Mouse (Mus musculus) bone marrow, adult 2 months (tissue): ENCODE results near the gene Cdiptos. TPM values are rescaled to one million over a fixed set of nuclear protein-coding genes. Genes with fewer than 3 reads are reported as not detected.

Experiments
- H3K27ac ChIP-seq: fragments of 200-500 bp; 2 replicates; pipeline ENCODE4 v1.5.1; 2012; ENCODE audit warnings: low read depth, mild to moderate bottlenecking, control low read depth, inconsistent platforms, low read length; ENCODE audit not compliant: control insufficient read depth, poor library complexity, insufficient read depth
- H3K4me1 ChIP-seq: fragments of 200-500 bp; 2 replicates; pipeline ENCODE4 v1.6.1; 2011; ENCODE audit warnings: low read length; ENCODE audit not compliant: control insufficient read depth, insufficient read depth
- H3K4me3 ChIP-seq: fragments of 200-500 bp; replicated peaks from 2 replicates; pipeline ENCODE3; 2011; ENCODE audit warnings: mild to moderate bottlenecking, low read depth, low read length, control low read depth; ENCODE audit not compliant: control insufficient read depth
- CTCF ChIP-seq: fragments of 200-500 bp; IDR thresholded peaks from 2 replicates; pipeline ENCODE4 v1.5.1; 2011; ENCODE audit warnings: low read length, control low read depth; ENCODE audit not compliant: control insufficient read depth, insufficient read depth
- POLR2A ChIP-seq: fragments of 200-500 bp; IDR thresholded peaks from 2 replicates; pipeline ENCODE4 v1.6.1; 2011; ENCODE audit warnings: low read depth, mild to moderate bottlenecking, control low read depth, low read length, borderline replicate concordance; ENCODE audit not compliant: control insufficient read depth
- WGBS: fragments of 180-500 bp; shearing (Covaris S2); methylation state at CpG from one replicate; pipeline ENCODE4 v1.1.7; 2018; 5-methylcytosine and 5-hydroxymethylcytosine counted together
- polyA plus RNA-seq: library from polyadenylated mRNA; stranded (reverse); fragments of >200 nt; gene quantifications from 2 replicates; pipeline ENCODE4 v1.2.4, GENCODE M21; 2011; ENCODE audit warnings: low replicate concordance; ENCODE audit not compliant: missing spikeins, insufficient read depth, insufficient read length

The Cdiptos gene
- polyA plus RNA-seq, 1 experiment: 2.3 TPM

DNA sequence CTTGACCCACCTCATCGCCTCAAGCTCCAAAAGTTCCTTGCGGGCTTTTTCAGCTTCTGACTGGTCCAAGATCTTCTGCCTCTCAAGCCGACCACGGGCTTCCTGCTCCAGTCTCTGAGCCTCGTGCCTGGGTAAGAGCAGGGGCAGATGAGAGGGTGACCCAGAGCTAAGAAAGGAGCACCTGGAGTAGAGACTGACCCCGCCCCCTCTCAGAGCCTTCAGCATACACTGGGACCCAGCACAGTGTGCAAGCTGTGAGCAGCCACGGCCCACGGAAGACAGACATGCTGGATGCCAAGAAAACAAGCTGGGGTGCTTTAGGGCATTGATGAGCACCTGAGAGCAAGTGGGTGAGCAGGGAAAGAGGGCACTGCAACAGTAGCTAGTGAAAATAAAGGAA lies 12.9 kb upstream of the Cdiptos start:
- Histone ChIP-seq H3K4me3 (no peak overlapping the region), H3K27ac (no peak overlapping the region), H3K4me1 (no peaks in the 10 kb centered on the region)
- 81% methylated on average over 8 of the region's 8 CpGs for WGBS
- TF ChIP-seq POLR2A (no peak), CTCF (no peak)

DNA sequence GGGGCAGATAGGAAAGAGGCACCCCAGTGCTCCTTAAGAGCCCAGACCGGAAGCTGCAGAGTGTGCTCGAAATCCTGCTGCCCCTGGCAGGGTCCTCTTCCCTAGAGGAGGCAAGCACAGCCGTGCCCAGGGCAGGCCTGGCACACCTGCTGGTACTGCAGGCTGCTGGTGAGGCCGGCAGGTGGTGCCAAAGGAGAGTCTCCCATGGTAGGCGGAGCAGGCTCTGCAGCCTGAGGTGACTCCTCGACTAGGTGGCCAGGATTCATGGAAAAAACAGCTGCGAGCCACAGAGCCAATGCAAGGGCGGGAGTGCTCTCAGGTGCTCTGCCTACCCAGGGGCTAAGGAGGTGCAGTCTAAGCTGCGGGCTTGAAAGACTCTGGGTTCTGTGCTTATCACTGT lies 10.4 kb upstream of the Cdiptos start:
- 62% methylated on average over 9 of the region's 9 CpGs for WGBS
- Histone ChIP-seq H3K27ac (no peak overlapping the region), H3K4me3 (no peak overlapping the region), H3K4me1 (no peaks in the 10 kb centered on the region)
- TF ChIP-seq CTCF (peak; percentile 41; the same call in 1 of the 2 replicates), POLR2A (no peak)

DNA sequence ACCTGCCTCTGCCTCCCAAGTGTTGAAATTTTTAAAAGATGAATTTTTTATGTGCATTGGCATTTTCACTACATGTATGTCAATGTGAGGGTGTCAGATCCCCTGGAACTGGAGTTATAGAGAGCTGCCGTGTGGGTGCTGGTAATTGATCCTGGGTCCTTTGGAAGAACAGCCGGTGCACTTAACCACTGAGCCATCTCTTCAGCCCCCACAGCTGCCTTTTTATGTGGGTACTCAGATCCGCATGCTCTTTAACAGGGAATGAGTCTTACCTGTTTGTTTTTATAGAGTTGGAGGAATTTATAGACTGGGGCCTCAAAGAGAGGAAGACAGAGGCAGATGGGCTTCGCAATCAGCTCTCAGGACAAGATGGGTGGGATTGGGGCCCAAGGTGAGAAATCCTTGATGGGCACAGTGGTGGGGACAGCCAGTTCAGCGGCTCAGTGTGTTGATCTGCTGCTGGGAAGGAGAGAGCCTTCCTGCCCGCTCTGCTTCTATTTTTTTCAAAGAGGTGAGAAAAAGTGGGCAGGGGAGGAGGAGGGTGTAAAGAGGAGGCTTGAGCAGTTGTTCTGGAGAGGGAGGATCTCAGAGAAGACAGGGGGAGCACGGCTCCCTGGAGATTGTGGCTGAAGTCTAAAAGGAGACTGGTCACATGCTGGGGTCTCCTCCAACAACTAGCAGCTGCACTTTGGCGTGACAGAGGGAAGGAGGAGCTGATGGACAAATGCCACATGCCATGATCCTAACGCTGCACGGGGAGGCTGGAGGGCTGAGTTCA lies 9.0 kb upstream of the Cdiptos start:
- Histone ChIP-seq H3K4me3 (no peak overlapping the region), H3K4me1 (no peaks in the 10 kb centered on the region; the same call in 1 of the 2 replicates), H3K27ac (no peak overlapping the region)
- TF ChIP-seq POLR2A (no peak), CTCF (no peak)
- WGBS: 82% methylated on average over 10 of the region's 10 CpGs

DNA sequence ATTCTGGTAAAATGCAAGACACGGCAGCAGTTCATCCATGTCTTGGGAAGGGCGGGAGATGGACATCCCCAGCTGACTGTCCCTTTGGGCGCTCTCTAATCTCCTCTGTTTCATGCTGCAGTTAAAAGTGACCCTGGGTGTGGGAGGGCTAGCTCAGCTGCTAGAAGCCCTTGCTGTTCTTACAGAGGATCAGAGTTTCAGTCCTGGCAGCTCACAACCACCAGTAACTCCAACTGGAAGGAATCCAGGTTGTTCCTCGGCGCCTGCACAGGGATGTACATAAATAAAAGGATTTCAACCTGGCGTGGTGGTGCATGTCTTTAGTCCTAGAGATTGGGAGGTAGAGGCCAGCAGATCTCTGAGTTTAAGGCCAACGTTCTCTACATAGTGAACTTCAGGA lies 7.2 kb upstream of the Cdiptos start:
- 86% methylated on average over 7 of the region's 7 CpGs for WGBS

DNA sequence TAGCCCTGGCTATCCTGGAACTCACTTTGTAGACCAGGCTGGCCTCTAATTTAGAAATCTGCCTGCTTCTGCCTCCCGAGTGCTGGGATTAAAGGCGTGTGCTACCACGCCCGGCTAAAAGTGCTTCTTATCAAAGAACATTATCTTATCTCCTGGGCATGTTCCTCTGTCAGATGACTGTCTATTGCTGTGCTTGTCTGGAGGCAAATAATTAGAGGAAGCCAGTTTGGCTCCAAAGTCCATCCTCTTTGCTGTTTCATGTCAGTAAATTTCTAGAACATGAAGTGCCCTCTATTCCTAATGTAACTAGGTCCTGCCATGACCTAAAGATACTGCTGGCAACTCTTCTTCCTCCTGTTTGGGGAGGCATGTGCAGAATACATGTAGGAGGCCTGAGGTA lies 6.2 kb upstream of the Cdiptos start:
- Histone ChIP-seq H3K27ac (no peak overlapping the region), H3K4me1 (peaks cover under 1% of the 10 kb centered on the region; the same call in 1 of the 2 replicates), H3K4me3 (no peak overlapping the region)
- 56% methylated on average over 4 of the region's 4 CpGs for WGBS
- TF ChIP-seq CTCF (no peak), POLR2A (no peak)

More for the DNA sequence above, 7.2 kb upstream of the Cdiptos start:
- H3K4me3 ChIP-seq: no peak overlapping the region
- H3K27ac ChIP-seq: no peak overlapping the region
- TF ChIP-seq CTCF (no peak), POLR2A (no peak)
- no peaks in the 10 kb centered on the region; the same call in 1 of the 2 replicates for H3K4me1 ChIP-seq

DNA sequence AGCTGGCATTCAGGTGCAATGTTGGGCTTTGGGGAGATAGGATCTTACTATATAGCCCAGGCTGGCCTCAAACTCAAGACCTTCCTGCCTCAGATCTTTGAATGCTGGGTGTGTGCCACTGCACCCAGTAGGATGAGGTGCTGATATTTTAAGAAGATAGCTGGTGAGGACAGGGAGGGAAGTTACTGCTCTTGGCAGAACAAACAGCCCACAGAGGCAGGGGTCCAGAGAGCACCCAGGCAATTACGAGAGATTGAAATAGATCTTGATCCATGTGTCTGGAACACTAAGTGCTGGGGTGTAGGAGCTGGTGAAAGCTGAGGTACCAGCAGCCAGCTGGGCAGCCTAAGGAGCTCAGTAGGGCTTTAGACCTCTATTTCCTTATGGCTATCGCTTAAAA lies 5.7 kb upstream of the Cdiptos start:
- WGBS: 80% methylated on average over 2 of the region's 2 CpGs
- Histone ChIP-seq H3K4me3 (no peak overlapping the region), H3K27ac (no peak overlapping the region), H3K4me1 (peaks cover 2% of the 10 kb centered on the region; the same call in 1 of the 2 replicates)
- TF ChIP-seq CTCF: no peak
- no peak for TF ChIP-seq POLR2A

GRCm38 (mm10) chr7:126978841-126979240 lies 2.9 kb upstream of the Cdiptos start:
- H3K4me1 ChIP-seq: peaks cover 2% of the 10 kb centered on the region; the same call in 1 of the 2 replicates
- WGBS: 64% methylated on average over 6 of the region's 6 CpGs
- TF ChIP-seq CTCF: no peak

DNA sequence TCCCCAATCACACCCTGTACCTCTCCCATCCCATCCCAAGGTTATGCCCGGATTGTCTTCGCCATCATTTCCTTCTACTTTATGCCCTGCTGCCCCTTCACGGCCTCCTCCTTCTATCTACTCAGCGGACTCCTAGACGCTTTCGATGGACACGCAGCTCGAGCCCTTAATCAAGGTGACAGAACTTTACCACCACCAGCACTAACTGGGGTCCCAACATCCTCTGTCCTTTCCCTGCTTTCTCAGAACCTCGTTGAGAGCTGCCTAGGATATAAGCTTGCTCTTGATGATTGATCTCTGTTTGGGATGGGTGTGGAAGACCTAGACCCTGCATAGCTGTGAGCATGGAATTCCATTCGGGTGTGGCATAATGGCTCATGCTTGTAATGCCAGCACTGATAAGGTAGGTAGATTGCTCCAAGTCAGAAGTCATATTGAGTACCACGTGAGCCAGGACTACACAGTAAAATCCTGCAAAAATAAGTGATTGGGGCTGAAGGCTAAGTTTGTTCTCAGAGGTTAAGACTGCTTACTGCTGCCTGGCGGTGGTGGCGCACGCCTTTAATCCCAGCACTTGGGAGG lies 1.1 kb upstream of the Cdiptos start:
- 25% methylated on average over 14 of the region's 14 CpGs for WGBS
- TF ChIP-seq CTCF: no peak
- no peak for TF ChIP-seq POLR2A
- Histone ChIP-seq H3K4me3 (peak overlapping the region; percentile 87), H3K4me1 (peaks cover 2% of the 10 kb centered on the region; the same call in 1 of the 2 replicates), H3K27ac (peak overlapping the region; percentile 50)

More at GRCm38 (mm10) chr7:126978841-126979240, 2.9 kb upstream of the Cdiptos start:
- H3K27ac ChIP-seq: no peak overlapping the region
- H3K4me3 ChIP-seq: no peak overlapping the region

- Histone ChIP-seq H3K27ac (peak within 1 kb of the TSS; percentile 96), H3K4me3 (peak within 1 kb of the TSS; percentile 87), H3K4me1 (peaks cover 2% of the 10 kb centered on the region; the same call in 1 of the 2 replicates)
- 3% methylated on average over 1 of the region's 1 CpGs for WGBS
- TF ChIP-seq POLR2A (no peak), CTCF (no peak)
Measured at GRCm38 (mm10) chr7:126975893-126975949, 177 bp downstream of the Cdiptos start, which contains the start of gene Cdipt. Gene Cdipt, plus strand, starts transcription at chr7:126975914.
